Mouse (Mus musculus): ENCODE measurements around the gene Nln. TPM values are rescaled to one million over a fixed set of nuclear protein-coding genes. Genes with fewer than 3 reads are reported as not detected.
A peak's percentile ranks its signal among the peaks of the same experiment; 100 is the strongest.

The Nln gene
- polyA plus RNA-seq (2014; fragmentation: Nextera tagmentation; extraction: Ambion mirVana) = 24.3 and 25.2 TPM in 2 replicates

- no peak within 1 kb of the TSS for H3K27ac ChIP-seq (replicated peaks; ENCODE audit: low read depth, low read length)
Observed at GRCm38 (mm10) chr13:104109288-104109815, at the start of gene Nln, which contains the start of gene Sgtb. TSS of gene Nln (minus strand) at chr13:104109614. TSS of gene Sgtb (plus strand) at chr13:104109741.

GRCm38 (mm10) chr13:104155686-104156085 is 46.3 kb upstream of the Nln start:
- ATAC-seq (replicated peaks; ENCODE audit: insufficient number of reproducible peaks, low FRiP score, low TSS enrichment, low read depth) (no peak), DNase-seq (ENCODE audit: low spot score) (no peak)
- no peaks in the 10 kb centered on the region for H3K27me3 ChIP-seq (ENCODE audit: control insufficient read depth, insufficient read depth, low read length)
- H3K9ac ChIP-seq (replicated peaks; ENCODE audit: low read length) = no peak overlapping the region
- no peak overlapping the region for H3K4me3 ChIP-seq (ENCODE audit: low read depth, low read length)
- no peak overlapping the region for H3K27ac ChIP-seq (replicated peaks; ENCODE audit: low read depth, low read length)
- peaks cover 2% of the 10 kb centered on the region; the same call in 1 of the 2 replicates for H3K36me3 ChIP-seq (replicated peaks; ENCODE audit: control insufficient read depth, insufficient read depth, low read depth, low read length)
- H3K9me3 ChIP-seq (replicated peaks; ENCODE audit: control insufficient read depth, low read length) = no peaks in the 10 kb centered on the region
- H3K4me1 ChIP-seq (ENCODE audit: control insufficient read depth, insufficient read depth, low read length) = no peaks in the 10 kb centered on the region
- 85% methylated on average over 1 of the region's 1 CpGs for WGBS
- no peak overlapping the region for H3K4me2 ChIP-seq (ENCODE audit: low read depth, low read length)

More at GRCm38 (mm10) chr13:104109288-104109815, at the start of gene Nln, which contains the start of gene Sgtb:
- 1% methylated on average over 35 of the region's 44 CpGs for WGBS
- ATAC-seq (replicated peaks; ENCODE audit: insufficient number of reproducible peaks, low FRiP score, low TSS enrichment, low read depth) (peak; percentile 97), DNase-seq (ENCODE audit: low spot score) (peak; percentile 92)
- Histone ChIP-seq H3K9me3 (replicated peaks; ENCODE audit: control insufficient read depth, low read length) (no peaks in the 10 kb centered on the region), H3K36me3 (replicated peaks; ENCODE audit: control insufficient read depth, insufficient read depth, low read depth, low read length) (no peaks in the 10 kb centered on the region; the same call in 1 of the 2 replicates), H3K4me3 (ENCODE audit: low read depth, low read length) (peak within 1 kb of the TSS; percentile 72), H3K4me2 (ENCODE audit: low read depth, low read length) (peak within 1 kb of the TSS; percentile 99), H3K27me3 (ENCODE audit: control insufficient read depth, insufficient read depth, low read length) (no peaks in the 10 kb centered on the region), H3K4me1 (ENCODE audit: control insufficient read depth, insufficient read depth, low read length) (no peaks in the 10 kb centered on the region), H3K9ac (replicated peaks; ENCODE audit: low read length) (peak within 1 kb of the TSS; percentile 70)

DNA sequence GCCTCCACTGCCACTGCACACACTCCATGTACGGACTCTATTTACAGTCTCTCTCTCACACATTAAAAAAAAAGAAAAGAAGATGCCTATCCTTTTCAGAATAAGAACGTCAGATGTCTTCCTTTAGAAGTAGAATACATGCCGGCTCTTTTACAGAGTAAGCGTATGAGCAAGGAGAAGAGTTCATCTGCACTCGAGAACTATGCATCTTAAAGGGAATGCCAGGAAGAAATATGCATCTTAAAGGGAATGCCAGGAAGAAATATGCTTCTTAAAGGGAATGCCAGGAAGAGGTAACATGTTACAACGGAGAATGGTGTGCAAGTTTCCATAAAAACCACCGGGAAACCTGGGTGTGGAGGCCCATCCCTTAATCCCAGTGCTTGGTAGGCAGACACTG is 45.7 kb upstream of the Nln start:
- Histone ChIP-seq H3K36me3 (replicated peaks; ENCODE audit: control insufficient read depth, insufficient read depth, low read depth, low read length) (peaks cover 2% of the 10 kb centered on the region; the same call in 1 of the 2 replicates), H3K27ac (replicated peaks; ENCODE audit: low read depth, low read length) (no peak overlapping the region), H3K27me3 (ENCODE audit: control insufficient read depth, insufficient read depth, low read length) (no peaks in the 10 kb centered on the region), H3K4me2 (ENCODE audit: low read depth, low read length) (no peak overlapping the region), H3K9me3 (replicated peaks; ENCODE audit: control insufficient read depth, low read length) (no peaks in the 10 kb centered on the region), H3K4me1 (ENCODE audit: control insufficient read depth, insufficient read depth, low read length) (no peaks in the 10 kb centered on the region), H3K9ac (replicated peaks; ENCODE audit: low read length) (no peak overlapping the region), H3K4me3 (ENCODE audit: low read depth, low read length) (no peak overlapping the region)
- DNase-seq (ENCODE audit: low spot score) (no peak), ATAC-seq (replicated peaks; ENCODE audit: insufficient number of reproducible peaks, low FRiP score, low TSS enrichment, low read depth) (no peak)
- 91% methylated on average over 7 of the region's 7 CpGs for WGBS

GRCm38 (mm10) chr13:104154180-104154579 is 44.8 kb upstream of the Nln start:
- DNase-seq (ENCODE audit: low spot score) (no peak), ATAC-seq (replicated peaks; ENCODE audit: insufficient number of reproducible peaks, low FRiP score, low TSS enrichment, low read depth) (no peak)
- Histone ChIP-seq H3K4me2 (ENCODE audit: low read depth, low read length) (no peak overlapping the region), H3K4me3 (ENCODE audit: low read depth, low read length) (no peak overlapping the region), H3K36me3 (replicated peaks; ENCODE audit: control insufficient read depth, insufficient read depth, low read depth, low read length) (peaks cover 2% of the 10 kb centered on the region), H3K27ac (replicated peaks; ENCODE audit: low read depth, low read length) (no peak overlapping the region), H3K27me3 (ENCODE audit: control insufficient read depth, insufficient read depth, low read length) (no peaks in the 10 kb centered on the region), H3K9ac (replicated peaks; ENCODE audit: low read length) (no peak overlapping the region), H3K4me1 (ENCODE audit: control insufficient read depth, insufficient read depth, low read length) (no peaks in the 10 kb centered on the region), H3K9me3 (replicated peaks; ENCODE audit: control insufficient read depth, low read length) (no peaks in the 10 kb centered on the region)
- WGBS = 94% methylated on average over 5 of the region's 5 CpGs

- H3K36me3 ChIP-seq (replicated peaks; ENCODE audit: control insufficient read depth, insufficient read depth, low read depth, low read length) = no peaks in the 10 kb centered on the region; the same call in 1 of the 2 replicates
- 97% methylated on average over 3 of the region's 3 CpGs for WGBS
- no peak for ATAC-seq (replicated peaks; ENCODE audit: insufficient number of reproducible peaks, low FRiP score, low TSS enrichment, low read depth)
Observed at GRCm38 (mm10) chr13:104145646-104146045, 36.2 kb upstream of the Nln start.

DNA sequence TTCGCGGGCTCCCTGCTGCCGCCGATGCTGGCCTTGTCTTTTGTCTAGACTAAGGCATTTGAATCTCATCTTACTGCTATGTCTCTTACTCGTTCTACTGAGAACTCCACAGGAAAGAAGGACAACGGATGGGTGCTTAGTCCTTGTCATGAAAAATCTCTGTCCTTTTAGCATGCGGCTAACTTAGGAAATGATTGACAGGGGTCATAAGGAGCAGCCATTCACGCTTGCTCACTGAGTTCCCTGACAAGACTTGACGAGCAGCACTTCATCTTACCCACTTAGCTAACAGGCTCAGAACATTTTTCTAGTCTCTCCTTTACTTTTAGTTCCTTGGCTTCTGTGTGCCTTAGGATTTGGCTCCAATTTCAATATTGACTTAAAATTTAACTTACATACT is 35.5 kb upstream of the Nln start:
- Histone ChIP-seq H3K4me1 (ENCODE audit: control insufficient read depth, insufficient read depth, low read length) (no peaks in the 10 kb centered on the region), H3K9ac (replicated peaks; ENCODE audit: low read length) (no peak overlapping the region), H3K9me3 (replicated peaks; ENCODE audit: control insufficient read depth, low read length) (no peaks in the 10 kb centered on the region), H3K27ac (replicated peaks; ENCODE audit: low read depth, low read length) (no peak overlapping the region), H3K27me3 (ENCODE audit: control insufficient read depth, insufficient read depth, low read length) (no peaks in the 10 kb centered on the region), H3K4me2 (ENCODE audit: low read depth, low read length) (no peak overlapping the region), H3K4me3 (ENCODE audit: low read depth, low read length) (no peak overlapping the region), H3K36me3 (replicated peaks; ENCODE audit: control insufficient read depth, insufficient read depth, low read depth, low read length) (no peaks in the 10 kb centered on the region; the same call in 1 of the 2 replicates)
- no peak for ATAC-seq (replicated peaks; ENCODE audit: insufficient number of reproducible peaks, low FRiP score, low TSS enrichment, low read depth)
- DNase-seq (ENCODE audit: low spot score) = no peak
- 82% methylated on average over 9 of the region's 9 CpGs for WGBS

More at GRCm38 (mm10) chr13:104145646-104146045, 36.2 kb upstream of the Nln start:
- H3K4me1 ChIP-seq (ENCODE audit: control insufficient read depth, insufficient read depth, low read length) = no peaks in the 10 kb centered on the region
- DNase-seq (ENCODE audit: low spot score) = no peak
- H3K9me3 ChIP-seq (replicated peaks; ENCODE audit: control insufficient read depth, low read length) = no peaks in the 10 kb centered on the region
- no peak overlapping the region for H3K9ac ChIP-seq (replicated peaks; ENCODE audit: low read length)
- H3K27ac ChIP-seq (replicated peaks; ENCODE audit: low read depth, low read length) = no peak overlapping the region
- no peak overlapping the region for H3K4me3 ChIP-seq (ENCODE audit: low read depth, low read length)
- no peak overlapping the region for H3K4me2 ChIP-seq (ENCODE audit: low read depth, low read length)
- H3K27me3 ChIP-seq (ENCODE audit: control insufficient read depth, insufficient read depth, low read length) = no peaks in the 10 kb centered on the region

GRCm38 (mm10) chr13:104139369-104140209 is 30.2 kb upstream of the Nln start:
- Histone ChIP-seq H3K4me3 (ENCODE audit: low read depth, low read length) (no peak overlapping the region), H3K36me3 (replicated peaks; ENCODE audit: control insufficient read depth, insufficient read depth, low read depth, low read length) (no peaks in the 10 kb centered on the region), H3K27me3 (ENCODE audit: control insufficient read depth, insufficient read depth, low read length) (no peaks in the 10 kb centered on the region), H3K9me3 (replicated peaks; ENCODE audit: control insufficient read depth, low read length) (no peaks in the 10 kb centered on the region), H3K9ac (replicated peaks; ENCODE audit: low read length) (no peak overlapping the region), H3K4me1 (ENCODE audit: control insufficient read depth, insufficient read depth, low read length) (no peaks in the 10 kb centered on the region), H3K27ac (replicated peaks; ENCODE audit: low read depth, low read length) (no peak overlapping the region), H3K4me2 (ENCODE audit: low read depth, low read length) (no peak overlapping the region)
- ATAC-seq (replicated peaks; ENCODE audit: insufficient number of reproducible peaks, low FRiP score, low TSS enrichment, low read depth) = peak; percentile 61
- 38% methylated on average over 13 of the region's 13 CpGs for WGBS
- peak; percentile 84 for DNase-seq (ENCODE audit: low spot score)
